ENCODE assay signal across 8 mouse cellular contexts in the genomic region with DNA sequence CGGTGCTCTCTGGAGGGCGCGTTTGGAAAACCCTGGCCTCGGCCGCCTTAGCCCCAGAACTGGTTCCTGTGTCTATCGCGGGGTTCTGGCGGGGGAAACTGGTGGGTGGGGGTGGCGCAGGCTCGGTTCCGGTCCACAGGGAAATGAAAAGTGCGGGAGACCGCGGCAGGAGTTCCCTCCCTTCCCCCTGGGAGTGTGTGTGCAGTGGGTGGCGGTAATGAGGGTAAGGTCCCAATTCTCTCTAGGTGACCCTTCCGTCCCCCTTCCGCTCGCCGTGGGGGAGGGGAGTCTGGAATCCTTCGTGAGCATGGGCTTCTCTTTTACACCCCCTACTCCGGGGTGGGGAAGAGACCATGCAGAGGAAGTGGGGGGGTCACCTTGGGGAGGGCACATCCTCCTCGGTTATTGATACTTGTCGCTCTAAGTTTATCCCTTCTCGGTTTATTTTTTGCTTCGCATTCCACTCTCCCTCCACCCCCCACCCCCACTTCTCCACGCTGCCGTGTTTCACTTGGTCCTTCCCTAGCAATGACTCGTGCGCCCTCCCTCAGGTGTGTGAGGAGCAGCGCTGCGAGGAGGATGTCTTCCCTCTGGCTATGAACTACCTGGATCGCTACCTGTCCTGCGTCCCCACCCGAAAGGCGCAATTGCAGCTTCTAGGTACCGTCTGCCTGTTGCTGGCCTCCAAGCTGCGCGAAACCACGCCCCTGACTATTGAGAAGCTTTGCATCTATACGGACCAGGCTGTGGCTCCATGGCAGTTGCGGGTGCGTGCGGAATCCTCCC. TPM values are rescaled to one million over a fixed set of nuclear protein-coding genes. Genes with fewer than 3 reads are reported as not detected.
DNase-seq lines count a peak whose midpoint lies in the region; ATAC-seq and TF ChIP-seq lines count a peak whose summit lies in the region.

No protein-coding gene starts in this region.

- no peak for TF ChIP-seq CTCF in gastrocnemius, adult 2 months (IDR thresholded peaks at IDR 0.05)

- ATAC-seq in hindbrain, embryonic 14.5 days (ENCODE audit: low FRiP score) = no peak
- ATAC-seq in neural tube, embryonic 11.5 days (ENCODE audit: insufficient read depth, low FRiP score, low TSS enrichment) = no peak

- peak; percentile 44 for DNase-seq in gastrocnemius, adult 2 months
- DNase-seq in gastrocnemius, adult 8-10 months (ENCODE audit: low spot score in 2 of 2) = no peak
- DNase-seq in T-cell, adult 2 months (ENCODE audit: low spot score) = peak; percentile 23
- peak; percentile 47 for DNase-seq in forebrain, embryonic 10.5 days (ENCODE audit: extremely low spot score, low spot score)
- DNase-seq in hindbrain, embryonic 14.5 days (ENCODE audit: low spot score) = no peak
- DNase-seq in liver = peak; percentile 82
- peak; percentile 42 for DNase-seq in neural tube, embryonic 11.5 days (ENCODE audit: low spot score)
- peak; percentile 32 for DNase-seq in urinary bladder, postnatal 25 days (ENCODE audit: low spot score)

- H3K9ac ChIP-seq in hindbrain, embryonic 14.5 days = peak overlapping the region; percentile 66
- peak overlapping the region; percentile 61 for H3K9ac ChIP-seq in neural tube, embryonic 11.5 days (ENCODE audit: low read length)

- WGBS in forebrain, embryonic 10.5 days = under 1% methylated on average over 41 of the region's 43 CpGs
- under 1% methylated on average over 43 of the region's 43 CpGs for WGBS in hindbrain, embryonic 14.5 days
- 0% methylated on average over 42 of the region's 43 CpGs for WGBS in neural tube, embryonic 11.5 days

- H3K4me2 ChIP-seq in hindbrain, embryonic 14.5 days (replicated peaks) = peak overlapping the region; percentile 91
- H3K4me2 ChIP-seq in neural tube, embryonic 11.5 days (ENCODE audit: low read depth) = peak overlapping the region; percentile 90

- no peaks in the 10 kb centered on the region for H3K9me3 ChIP-seq in forebrain, embryonic 10.5 days
- no peaks in the 10 kb centered on the region for H3K9me3 ChIP-seq in hindbrain, embryonic 14.5 days (ENCODE audit: control insufficient read depth, low read length)
- no peaks in the 10 kb centered on the region for H3K9me3 ChIP-seq in neural tube, embryonic 11.5 days (ENCODE audit: control insufficient read depth, low read length)

- H3K36me3 ChIP-seq in forebrain, embryonic 10.5 days (replicated peaks) = peaks cover 33% of the 10 kb centered on the region
- H3K36me3 ChIP-seq in hindbrain, embryonic 14.5 days (replicated peaks; ENCODE audit: control insufficient read depth, insufficient read depth) = peaks cover 13% of the 10 kb centered on the region
- H3K36me3 ChIP-seq in neural tube, embryonic 11.5 days (ENCODE audit: control insufficient read depth, insufficient read depth, low read length) = no peaks in the 10 kb centered on the region

- H3K27ac ChIP-seq in gastrocnemius, adult 2 months = peak overlapping the region; percentile 88
- H3K27ac ChIP-seq in forebrain, embryonic 10.5 days = peak overlapping the region; percentile 90
- H3K27ac ChIP-seq in hindbrain, embryonic 14.5 days = peak overlapping the region; percentile 83
- peak overlapping the region; percentile 88 for H3K27ac ChIP-seq in neural tube, embryonic 11.5 days (ENCODE audit: low read depth, low read length)

- peak overlapping the region; percentile 88 for H3K4me3 ChIP-seq in gastrocnemius, adult 2 months
- H3K4me3 ChIP-seq in forebrain, embryonic 10.5 days = peak overlapping the region; percentile 80
- H3K4me3 ChIP-seq in hindbrain, embryonic 14.5 days (replicated peaks; ENCODE audit: low read length) = peak overlapping the region; percentile 57
- peak overlapping the region; percentile 78 for H3K4me3 ChIP-seq in neural tube, embryonic 11.5 days (ENCODE audit: low read depth, low read length)

- H3K27me3 ChIP-seq in forebrain, embryonic 10.5 days (ENCODE audit: poor library complexity, severe bottlenecking) = no peaks in the 10 kb centered on the region
- no peaks in the 10 kb centered on the region for H3K27me3 ChIP-seq in hindbrain, embryonic 14.5 days (ENCODE audit: control insufficient read depth, insufficient read depth, low read length)
- H3K27me3 ChIP-seq in neural tube, embryonic 11.5 days (ENCODE audit: control insufficient read depth, insufficient read depth, low read length) = no peaks in the 10 kb centered on the region

- peaks cover 61% of the 10 kb centered on the region for H3K4me1 ChIP-seq in forebrain, embryonic 10.5 days
- peaks cover 34% of the 10 kb centered on the region for H3K4me1 ChIP-seq in hindbrain, embryonic 14.5 days (replicated peaks; ENCODE audit: control insufficient read depth, insufficient read depth, low read length)
- peaks cover 25% of the 10 kb centered on the region for H3K4me1 ChIP-seq in neural tube, embryonic 11.5 days (ENCODE audit: control insufficient read depth, insufficient read depth, low read length)

- intact Hi-C loops in gastrocnemius, adult 2 months (cut with DNase I) = no loop called here

RNA-seq across cellular contexts. Expression of a gene that starts 16.9 kb away (rescaled TPM):
- total RNA-seq in gastrocnemius, adult 2 months (2021) = 10 to 100 TPM; 14.2 to 16.0 TPM
- total RNA-seq in gastrocnemius, adult 8-10 months (2022) = 10 to 100 TPM; 13.8 to 16.5 (median 14.2) TPM
- polyA plus RNA-seq in forebrain, embryonic 10.5 days (2016; fragmentation: Nextera tagmentation; extraction: Ambion mirVana) = 43.2 and 45.4 TPM in 2 replicates
- 33.3 and 34.3 TPM in 2 replicates for polyA plus RNA-seq in hindbrain, embryonic 14.5 days (2014; fragmentation: Nextera tagmentation; extraction: Ambion mirVana)
- polyA plus RNA-seq in neural tube, embryonic 11.5 days (2014; fragmentation: Nextera tagmentation; extraction: Ambion mirVana) = 36.9 and 37.9 TPM in 2 replicates

RNA-seq across cellular contexts. Expression of a gene that starts 17.0 kb away (rescaled TPM):
- 10 to 100 TPM; 17.9 to 18.3 TPM for total RNA-seq in gastrocnemius, adult 2 months (2021)
- 10 to 100 TPM; 13.3 to 19.3 (median 18.1) TPM for total RNA-seq in gastrocnemius, adult 8-10 months (2022)
- polyA plus RNA-seq in forebrain, embryonic 10.5 days (2016; fragmentation: Nextera tagmentation; extraction: Ambion mirVana) = 43.4 and 47.5 TPM in 2 replicates
- 42.3 and 44.7 TPM in 2 replicates for polyA plus RNA-seq in hindbrain, embryonic 14.5 days (2014; fragmentation: Nextera tagmentation; extraction: Ambion mirVana)
- polyA plus RNA-seq in neural tube, embryonic 11.5 days (2014; fragmentation: Nextera tagmentation; extraction: Ambion mirVana) = 43.3 and 47.5 TPM in 2 replicates

RNA-seq across cellular contexts. Expression of a gene that starts 17.0 kb away (rescaled TPM):
- 1 to 10 TPM in 1 of 2 experiments, under 1 TPM in 1; 0.82 to 2.4 TPM for total RNA-seq in gastrocnemius, adult 2 months (2021)
- 1 to 10 TPM in 3 of 4 experiments, under 1 TPM in 1; 0.77 to 2.8 (median 1.6) TPM for total RNA-seq in gastrocnemius, adult 8-10 months (2022)
- polyA plus RNA-seq in forebrain, embryonic 10.5 days (2016; fragmentation: Nextera tagmentation; extraction: Ambion mirVana) = 1.5 and 1.9 TPM in 2 replicates
- 3.0 and 3.1 TPM in 2 replicates for polyA plus RNA-seq in hindbrain, embryonic 14.5 days (2014; fragmentation: Nextera tagmentation; extraction: Ambion mirVana)
- polyA plus RNA-seq in neural tube, embryonic 11.5 days (2014; fragmentation: Nextera tagmentation; extraction: Ambion mirVana) = 0.70 and 0.91 TPM in 2 replicates

RNA-seq across cellular contexts. Expression of a gene that starts 36.1 kb away (rescaled TPM):
- 1 to 10 TPM; 3.1 to 4.5 TPM for total RNA-seq in gastrocnemius, adult 2 months (2021)
- total RNA-seq in gastrocnemius, adult 8-10 months (2022) = 1 to 10 TPM; 2.0 to 3.4 (median 3.2) TPM
- 5.0 and 6.0 TPM in 2 replicates for polyA plus RNA-seq in forebrain, embryonic 10.5 days (2016; fragmentation: Nextera tagmentation; extraction: Ambion mirVana)
- 6.7 and 7.6 TPM in 2 replicates for polyA plus RNA-seq in hindbrain, embryonic 14.5 days (2014; fragmentation: Nextera tagmentation; extraction: Ambion mirVana)
- 7.9 and 8.9 TPM in 2 replicates for polyA plus RNA-seq in neural tube, embryonic 11.5 days (2014; fragmentation: Nextera tagmentation; extraction: Ambion mirVana)

Comparison
In these comparisons a context has a peak if more than half of its experiments do, and no peak if none do; other contexts are left out.
1. DNase-seq: peak in gastrocnemius, adult 2 months (single experiment), T-cell, adult 2 months (single experiment), forebrain, embryonic 10.5 days (single experiment), liver (single experiment), neural tube, embryonic 11.5 days (single experiment) and urinary bladder, postnatal 25 days (single experiment); none in gastrocnemius, adult 8-10 months (0 of 2) and hindbrain, embryonic 14.5 days (single experiment).
2. Peak in every context shown above with its lines, with median percentiles within 50 percentile points of each other: H3K27ac ChIP-seq and H3K4me3 ChIP-seq.